Mouse (Mus musculus) bone marrow, adult 2 months (tissue): ENCODE data around the gene Gm49339. TPM values are rescaled to one million over a fixed set of nuclear protein-coding genes. Genes with fewer than 3 reads are reported as not detected.

Experiments used
- H3K27ac ChIP-seq: fragments of 200-500 bp; 2 replicates; pipeline ENCODE4 v1.5.1; 2012; ENCODE audit warnings: low read depth, mild to moderate bottlenecking, control low read depth, inconsistent platforms, low read length; ENCODE audit not compliant: control insufficient read depth, poor library complexity, insufficient read depth
- H3K4me1 ChIP-seq: fragments of 200-500 bp; 2 replicates; pipeline ENCODE4 v1.6.1; 2011; ENCODE audit warnings: low read length; ENCODE audit not compliant: control insufficient read depth, insufficient read depth
- H3K4me3 ChIP-seq: fragments of 200-500 bp; replicated peaks from 2 replicates; pipeline ENCODE3; 2011; ENCODE audit warnings: mild to moderate bottlenecking, low read depth, low read length, control low read depth; ENCODE audit not compliant: control insufficient read depth
- CTCF ChIP-seq: fragments of 200-500 bp; IDR thresholded peaks from 2 replicates; pipeline ENCODE4 v1.5.1; 2011; ENCODE audit warnings: low read length, control low read depth; ENCODE audit not compliant: control insufficient read depth, insufficient read depth
- POLR2A ChIP-seq: fragments of 200-500 bp; IDR thresholded peaks from 2 replicates; pipeline ENCODE4 v1.6.1; 2011; ENCODE audit warnings: low read depth, mild to moderate bottlenecking, control low read depth, low read length, borderline replicate concordance; ENCODE audit not compliant: control insufficient read depth
- WGBS: fragments of 180-500 bp; shearing (Covaris S2); methylation state at CpG from one replicate; pipeline ENCODE4 v1.1.7; 2018; 5-methylcytosine and 5-hydroxymethylcytosine counted together
- polyA plus RNA-seq: library from polyadenylated mRNA; stranded (reverse); fragments of >200 nt; gene quantifications from 2 replicates; pipeline ENCODE4 v1.2.4, GENCODE M21; 2011; ENCODE audit warnings: low replicate concordance; ENCODE audit not compliant: missing spikeins, insufficient read depth, insufficient read length

Gene Gm49339
- polyA plus RNA-seq, 1 experiment = 3.0 TPM

DNA sequence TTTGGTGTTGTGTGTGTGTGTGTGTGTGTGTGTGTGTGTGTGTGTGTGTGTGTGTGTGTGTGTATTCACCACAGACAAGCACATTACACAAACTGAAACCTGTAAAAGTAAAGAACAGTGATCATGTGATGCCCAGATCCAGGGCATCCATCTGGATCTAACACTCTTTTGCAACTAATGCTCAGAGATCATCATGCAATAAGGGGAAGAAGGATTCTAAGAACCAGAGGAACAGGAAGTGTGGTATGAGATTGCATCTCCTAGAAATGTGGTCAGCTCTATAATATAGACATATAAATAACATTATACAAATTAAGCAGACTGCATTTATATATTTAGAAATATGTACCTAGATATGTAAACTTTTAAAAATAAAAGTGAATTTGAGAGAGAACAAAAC is 39.6 kb downstream of the Gm49339 start:
- no peak for TF ChIP-seq POLR2A
- TF ChIP-seq CTCF = no peak
- Histone ChIP-seq H3K4me1 (peaks cover 7% of the 10 kb centered on the region), H3K27ac (peak overlapping the region; percentile 48; the same call in 1 of the 2 replicates), H3K4me3 (no peak overlapping the region)

DNA sequence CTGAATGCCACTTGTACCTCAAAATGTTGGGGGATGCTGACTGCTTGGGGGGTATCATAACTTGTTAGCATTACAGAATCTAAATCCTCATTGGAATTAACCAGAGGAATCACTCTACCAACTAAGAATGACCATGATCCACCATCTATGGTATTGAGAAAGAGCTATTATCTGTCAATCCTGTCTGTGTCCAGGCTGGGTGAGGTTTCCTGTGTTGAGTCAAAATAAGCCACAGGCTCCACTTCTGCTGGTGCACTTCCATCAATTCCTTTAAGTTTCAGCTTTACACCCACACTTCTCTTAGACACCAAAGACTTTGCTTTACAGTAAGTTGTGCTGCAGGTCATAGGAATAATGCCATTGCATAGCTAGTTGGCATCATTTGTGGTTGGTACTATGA is 41.0 kb downstream of the Gm49339 start:
- H3K27ac ChIP-seq = no peak overlapping the region
- H3K4me1 ChIP-seq = peaks cover 7% of the 10 kb centered on the region
- TF ChIP-seq POLR2A = no peak
- no peak for TF ChIP-seq CTCF
- no peak overlapping the region for H3K4me3 ChIP-seq

DNA sequence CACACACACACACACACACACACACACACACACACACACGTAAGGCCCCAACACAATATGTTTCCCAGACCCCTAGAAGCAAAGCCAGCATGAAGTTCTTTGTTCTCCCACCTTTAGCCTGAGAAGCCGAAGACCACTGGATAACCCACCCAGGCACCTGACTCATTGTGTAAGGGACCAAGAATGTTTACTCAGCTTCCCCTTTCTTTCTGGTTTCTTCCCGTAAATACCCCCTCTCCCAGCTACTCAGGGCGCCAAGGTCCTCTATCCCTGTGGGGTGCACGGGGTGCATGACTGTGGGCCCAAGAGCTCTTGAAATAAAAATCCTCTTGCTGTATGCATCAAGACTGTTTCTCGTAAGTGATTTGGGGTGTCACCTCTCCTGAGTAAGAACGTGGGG is 45.7 kb downstream of the Gm49339 start:
- Histone ChIP-seq H3K27ac (peak overlapping the region; percentile 64), H3K4me1 (peaks cover 2% of the 10 kb centered on the region; the same call in 1 of the 2 replicates), H3K4me3 (peak overlapping the region; percentile 58)
- WGBS = 29% methylated on average over 7 of the region's 7 CpGs
- no peak for TF ChIP-seq POLR2A
- TF ChIP-seq CTCF = no peak

DNA sequence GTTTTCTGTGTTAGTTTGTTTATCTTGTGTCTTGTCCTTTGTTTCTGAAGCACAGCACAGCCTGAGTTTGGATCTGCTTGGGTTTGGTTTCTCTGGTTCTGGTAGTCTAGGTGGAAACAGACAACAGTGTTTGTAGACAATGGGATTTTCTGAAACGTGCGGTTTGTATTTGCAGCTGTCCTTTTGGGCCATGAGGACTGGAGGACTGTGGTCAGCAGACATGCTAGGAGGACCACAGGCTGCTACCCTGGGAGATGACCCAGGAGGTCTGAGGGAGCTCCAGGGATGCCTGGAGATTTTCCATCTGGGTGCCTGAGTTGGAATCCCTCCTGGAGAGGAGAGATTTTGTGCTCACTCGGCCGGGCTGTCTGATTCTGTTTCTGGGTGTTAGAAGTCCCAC is 46.2 kb downstream of the Gm49339 start:
- TF ChIP-seq POLR2A = no peak
- TF ChIP-seq CTCF = no peak
- Histone ChIP-seq H3K4me3 (peak overlapping the region; percentile 58), H3K4me1 (no peaks in the 10 kb centered on the region; the same call in 1 of the 2 replicates), H3K27ac (peak overlapping the region; percentile 64)
- 49% methylated on average over 4 of the region's 4 CpGs for WGBS

DNA sequence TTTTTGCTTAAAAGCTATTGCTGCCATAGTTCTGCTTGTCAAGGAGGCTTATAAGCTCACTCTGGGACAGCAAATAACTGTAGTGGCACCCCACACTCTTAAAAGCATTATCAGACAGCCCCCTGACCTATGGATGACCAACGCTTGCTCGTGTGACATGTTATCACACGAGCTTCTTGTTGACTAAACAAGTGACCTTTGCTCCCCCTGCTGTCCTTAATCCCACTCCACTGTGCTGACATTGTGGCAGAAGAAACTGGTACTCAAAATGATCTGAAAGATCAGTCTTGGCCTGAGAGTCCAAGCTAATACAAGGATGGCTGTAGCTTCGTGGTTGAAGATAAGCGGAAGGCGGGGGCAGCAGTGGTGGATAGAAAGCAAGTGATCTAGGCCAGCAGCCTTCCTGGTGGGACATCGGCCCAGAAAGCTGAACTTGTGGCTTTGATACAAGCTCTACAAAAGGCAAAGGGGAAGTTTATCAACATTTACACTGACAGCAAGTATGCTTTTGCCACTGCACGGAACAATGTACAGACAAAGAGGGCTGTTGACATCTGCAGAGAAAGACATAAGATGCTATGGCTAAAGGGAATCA is 48.5 kb downstream of the Gm49339 start:
- H3K4me3 ChIP-seq = peak overlapping the region; percentile 28
- WGBS = 16% methylated on average over 8 of the region's 8 CpGs
- H3K27ac ChIP-seq = peak overlapping the region; percentile 38
- H3K4me1 ChIP-seq = no peaks in the 10 kb centered on the region; the same call in 1 of the 2 replicates
- TF ChIP-seq CTCF (no peak), POLR2A (no peak)

DNA sequence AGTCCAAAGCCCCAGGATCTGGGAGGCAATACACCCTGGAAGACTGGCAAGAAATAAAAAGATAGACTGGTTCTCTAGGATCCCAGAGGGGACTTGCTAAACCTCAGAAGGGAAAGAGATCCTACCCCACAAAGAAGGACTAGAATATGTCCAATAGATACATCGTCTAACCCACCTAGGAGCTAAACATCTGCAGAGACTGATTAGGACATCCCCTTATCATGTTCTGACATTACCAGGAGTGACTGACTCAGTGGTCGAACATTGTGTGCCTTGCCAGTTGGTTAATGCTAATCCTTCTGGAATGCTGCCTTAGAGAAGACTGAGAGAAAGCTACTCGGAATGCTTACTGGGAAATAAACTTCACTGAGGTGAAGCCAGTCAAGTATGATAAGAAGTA is 49.1 kb downstream of the Gm49339 start:
- WGBS = 44% methylated on average over 3 of the region's 3 CpGs
- no peaks in the 10 kb centered on the region; the same call in 1 of the 2 replicates for H3K4me1 ChIP-seq
- no peak for TF ChIP-seq POLR2A
- TF ChIP-seq CTCF = no peak
- H3K27ac ChIP-seq = no peak overlapping the region
- no peak overlapping the region for H3K4me3 ChIP-seq

DNA sequence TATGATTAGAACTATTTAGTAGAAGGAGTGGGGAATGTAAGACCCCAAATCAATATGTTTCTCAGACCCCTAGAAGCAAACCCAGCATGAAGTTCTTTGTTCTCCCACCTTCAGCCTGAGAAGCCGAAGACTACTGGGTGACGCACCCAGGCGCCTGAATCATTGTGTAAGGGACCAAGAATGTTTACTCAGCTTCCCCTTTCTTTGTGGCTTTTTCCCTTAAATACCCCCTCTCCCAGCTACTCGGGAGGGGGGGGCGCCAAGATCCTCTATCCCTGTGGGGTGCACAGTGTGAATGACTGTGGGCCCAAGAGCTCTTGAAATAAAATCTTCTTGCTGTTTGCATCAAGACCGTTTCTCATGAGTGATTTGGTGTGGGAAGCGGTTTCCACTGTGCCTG is 50.4 kb downstream of the Gm49339 start:
- Histone ChIP-seq H3K4me3 (no peak overlapping the region), H3K4me1 (no peaks in the 10 kb centered on the region; the same call in 1 of the 2 replicates), H3K27ac (peak overlapping the region; percentile 45)
- 48% methylated on average over 7 of the region's 7 CpGs for WGBS
- TF ChIP-seq POLR2A (no peak), CTCF (no peak)

Other genes starting within 250 kb of the Gm49339 start
- gene Lilr4b, start within 50 bp of the Gm49339 start, polyA plus RNA-seq = 35.8 and 197 TPM in 2 replicates
- gene Lilrb4a, start 10.3 kb downstream of the Gm49339 start, polyA plus RNA-seq = 35.1 and 99.1 TPM in 2 replicates
- not detected in 2 replicates for gene Fam162b, start 109.9 kb downstream of the Gm49339 start, polyA plus RNA-seq
- gene Gprc6a, start 150.8 kb downstream of the Gm49339 start, polyA plus RNA-seq = 1.1 TPM in 1 of 2 replicates, not detected in the other
- gene Rfx6, start 197.1 kb downstream of the Gm49339 start, polyA plus RNA-seq = not detected in 2 replicates